ENCODE assay signal across 23 mouse cellular contexts in the genomic region with DNA sequence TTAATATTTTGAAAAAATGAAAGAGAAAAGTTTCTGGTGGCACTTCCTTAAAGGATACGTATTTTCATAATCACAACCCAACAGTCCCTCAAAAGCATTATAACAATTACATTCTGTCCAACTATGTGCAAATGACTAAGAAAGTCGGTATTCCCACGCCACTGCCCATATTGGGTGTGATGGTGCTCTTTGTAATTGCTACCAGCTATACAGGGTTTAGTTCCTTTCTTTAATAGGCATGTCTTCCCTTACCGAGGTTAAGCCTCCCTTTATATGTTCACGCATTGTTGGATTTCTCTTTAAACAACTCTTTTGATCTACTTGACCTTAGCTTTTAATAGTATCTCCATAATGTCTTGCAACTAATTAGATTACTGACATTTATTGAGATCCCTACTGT. TPM values are rescaled to one million over a fixed set of nuclear protein-coding genes. Genes with fewer than 3 reads are reported as not detected.
A peak's percentile ranks its signal among the peaks of the same experiment; 100 is the strongest.
DNase-seq lines count a peak whose midpoint lies in the region; ATAC-seq and TF ChIP-seq lines count a peak whose summit lies in the region.
"Had no signal": no experiment of that assay in that cellular context is flagged by ENCODE, and none has a peak within 500 bp of the region (broad histone marks: within the 10 kb centered on the region; RNA-seq: fewer than 3 reads in every experiment).

No protein-coding gene starts in this region.

- no peaks in the 10 kb centered on the region for H3K4me1 ChIP-seq in forebrain, embryonic 11.5 days (replicated peaks; ENCODE audit: control insufficient read depth, insufficient read depth, low read length)
- peaks cover 4% of the 10 kb centered on the region for H3K4me1 ChIP-seq in forebrain, embryonic 13.5 days
- H3K4me1 ChIP-seq in forebrain, embryonic 12.5 days = no peaks in the 10 kb centered on the region
- 0 out of 2 replicates have a peak, but pooled peaks cover 2% of the 10 kb centered on the region for H3K4me1 ChIP-seq in forebrain, embryonic 16.5 days (replicated peaks; ENCODE audit: control insufficient read depth, insufficient read depth, low read length)
- no peaks in the 10 kb centered on the region for H3K4me1 ChIP-seq in midbrain, embryonic 11.5 days (ENCODE audit: control insufficient read depth, insufficient read depth, low read length)
- no peaks in the 10 kb centered on the region for H3K4me1 ChIP-seq in midbrain, embryonic 13.5 days (replicated peaks)
- H3K4me1 ChIP-seq in midbrain, embryonic 12.5 days = no peaks in the 10 kb centered on the region
- peaks cover 3% of the 10 kb centered on the region; the same call in 1 of the 2 replicates for H3K4me1 ChIP-seq in midbrain, postnatal 0 days (ENCODE audit: insufficient read depth, low read length)

- H3K4me2 ChIP-seq in forebrain, embryonic 11.5 days (ENCODE audit: low read depth, low read length, severe bottlenecking) = no peak overlapping the region
- H3K4me2 ChIP-seq in forebrain, embryonic 13.5 days = no peak overlapping the region
- H3K4me2 ChIP-seq in forebrain, embryonic 12.5 days = no peak overlapping the region
- no peak overlapping the region for H3K4me2 ChIP-seq in forebrain, embryonic 16.5 days (ENCODE audit: low read length)
- H3K4me2 ChIP-seq in midbrain, embryonic 11.5 days = no peak overlapping the region
- no peak overlapping the region for H3K4me2 ChIP-seq in midbrain, embryonic 13.5 days (replicated peaks)
- H3K4me2 ChIP-seq in midbrain, embryonic 12.5 days (replicated peaks) = no peak overlapping the region
- H3K4me2 ChIP-seq in midbrain, postnatal 0 days (ENCODE audit: low read depth, low read length, poor library complexity, severe bottlenecking) = no peak overlapping the region

- H3K9me3 ChIP-seq in forebrain, embryonic 11.5 days (ENCODE audit: control insufficient read depth, low read length) = no peaks in the 10 kb centered on the region
- H3K9me3 ChIP-seq in forebrain, embryonic 13.5 days (replicated peaks) = no peaks in the 10 kb centered on the region
- no peaks in the 10 kb centered on the region for H3K9me3 ChIP-seq in forebrain, embryonic 12.5 days
- H3K9me3 ChIP-seq in forebrain, embryonic 16.5 days (ENCODE audit: control insufficient read depth, low read length) = no peaks in the 10 kb centered on the region
- no peaks in the 10 kb centered on the region for H3K9me3 ChIP-seq in midbrain, embryonic 11.5 days (ENCODE audit: control insufficient read depth, low read length)
- no peaks in the 10 kb centered on the region for H3K9me3 ChIP-seq in midbrain, embryonic 13.5 days
- no peaks in the 10 kb centered on the region for H3K9me3 ChIP-seq in midbrain, embryonic 12.5 days
- no peaks in the 10 kb centered on the region for H3K9me3 ChIP-seq in midbrain, postnatal 0 days (ENCODE audit: low read length)
- H3K9me3 ChIP-seq: G1E had no signal

- no peak overlapping the region for H3K9ac ChIP-seq in forebrain, embryonic 11.5 days (ENCODE audit: low read length)
- H3K9ac ChIP-seq in forebrain, embryonic 13.5 days = no peak overlapping the region
- no peak overlapping the region for H3K9ac ChIP-seq in forebrain, embryonic 12.5 days
- H3K9ac ChIP-seq in forebrain, embryonic 16.5 days (replicated peaks; ENCODE audit: low read depth, low read length) = no peak overlapping the region
- no peak overlapping the region for H3K9ac ChIP-seq in midbrain, embryonic 11.5 days (ENCODE audit: low read length)
- H3K9ac ChIP-seq in midbrain, embryonic 13.5 days (replicated peaks) = no peak overlapping the region
- H3K9ac ChIP-seq in midbrain, embryonic 12.5 days (replicated peaks) = no peak overlapping the region
- H3K9ac ChIP-seq in midbrain, postnatal 0 days (replicated peaks; ENCODE audit: low read length, poor library complexity, severe bottlenecking) = no peak overlapping the region

- H3K27ac ChIP-seq in forebrain, embryonic 11.5 days (ENCODE audit: low read depth, low read length) = no peak overlapping the region
- no peak overlapping the region for H3K27ac ChIP-seq in forebrain, embryonic 13.5 days
- no peak overlapping the region for H3K27ac ChIP-seq in forebrain, embryonic 12.5 days
- no peak overlapping the region for H3K27ac ChIP-seq in forebrain, embryonic 16.5 days (ENCODE audit: low read length)
- H3K27ac ChIP-seq in midbrain, embryonic 11.5 days (ENCODE audit: low read depth, low read length) = no peak overlapping the region
- H3K27ac ChIP-seq in midbrain, embryonic 13.5 days = no peak overlapping the region
- H3K27ac ChIP-seq in midbrain, embryonic 12.5 days (replicated peaks) = no peak overlapping the region
- no peak overlapping the region for H3K27ac ChIP-seq in midbrain, postnatal 0 days (ENCODE audit: low read depth, low read length)

- peak; percentile 60; the same call in 1 of the 2 replicates for ATAC-seq in forebrain, embryonic 11.5 days (replicated peaks; ENCODE audit: low FRiP score)
- no peak for ATAC-seq in forebrain, embryonic 13.5 days
- ATAC-seq in forebrain, embryonic 12.5 days (ENCODE audit: low FRiP score) = peak; percentile 10; the same call in 1 of the 2 replicates
- ATAC-seq in forebrain, embryonic 16.5 days = no peak
- ATAC-seq in midbrain, embryonic 11.5 days (ENCODE audit: low FRiP score) = peak; percentile 77
- ATAC-seq in midbrain, embryonic 13.5 days = no peak
- ATAC-seq in midbrain, embryonic 12.5 days (ENCODE audit: low FRiP score, low read depth) = 0 out of 2 replicates have a peak, but pooled peaks have one; percentile 57
- ATAC-seq in midbrain, postnatal 0 days (ENCODE audit: low FRiP score) = no peak
- ATAC-seq: activated CD4-positive, CD25-positive, alpha-beta regulatory T cell, adult 4 months; CD4-positive, CD25-positive, alpha-beta regulatory T cell, adult 4 months; Patski had no signal

- no peak overlapping the region for H3K4me3 ChIP-seq in forebrain, embryonic 11.5 days (ENCODE audit: low read depth, low read length)
- H3K4me3 ChIP-seq in forebrain, embryonic 13.5 days = no peak overlapping the region
- H3K4me3 ChIP-seq in forebrain, embryonic 12.5 days (replicated peaks) = no peak overlapping the region
- H3K4me3 ChIP-seq in forebrain, embryonic 16.5 days (replicated peaks; ENCODE audit: low read length) = no peak overlapping the region
- no peak overlapping the region for H3K4me3 ChIP-seq in midbrain, embryonic 11.5 days (ENCODE audit: low read depth, low read length)
- no peak overlapping the region for H3K4me3 ChIP-seq in midbrain, embryonic 13.5 days (replicated peaks)
- H3K4me3 ChIP-seq in midbrain, embryonic 12.5 days = no peak overlapping the region
- H3K4me3 ChIP-seq in midbrain, postnatal 0 days (ENCODE audit: low read depth, low read length) = no peak overlapping the region

- DNase-seq in forebrain, embryonic 11.5 days (ENCODE audit: low spot score) = no peak
- peak; percentile 85 for DNase-seq in midbrain, embryonic 11.5 days (ENCODE audit: low spot score, missing footprints)
- no peak for DNase-seq in midbrain, postnatal 0 days (ENCODE audit: low spot score)
- DNase-seq: adrenal gland, adult 2 months; adrenal gland, adult 8-10 months; adrenal gland, postnatal 10 days; adrenal gland, postnatal 14 days; adrenal gland, postnatal 25 days; adrenal gland, postnatal 36 days; B cell, adult 2 months; cerebellum, adult 11 months; cerebellum, adult 11-12 months had no signal

- no peak for TF ChIP-seq CTCF in midbrain, postnatal 0 days (IDR thresholded peaks at IDR 0.05)

- WGBS in forebrain, embryonic 11.5 days = 17% methylated on average over 5 of the region's 5 CpGs
- WGBS in forebrain, embryonic 13.5 days = 11% methylated on average over 5 of the region's 5 CpGs
- WGBS in forebrain, embryonic 12.5 days = 22% methylated on average over 5 of the region's 5 CpGs
- WGBS in forebrain, embryonic 16.5 days = 18% methylated on average over 5 of the region's 5 CpGs
- WGBS in midbrain, embryonic 11.5 days = 24% methylated on average over 5 of the region's 5 CpGs
- 14% methylated on average over 5 of the region's 5 CpGs for WGBS in midbrain, embryonic 13.5 days
- 22% methylated on average over 5 of the region's 5 CpGs for WGBS in midbrain, embryonic 12.5 days
- WGBS in midbrain, postnatal 0 days = 25% methylated on average over 5 of the region's 5 CpGs

- H3K27me3 ChIP-seq in forebrain, embryonic 11.5 days (ENCODE audit: control insufficient read depth, insufficient read depth, low read length) = peaks cover 6% of the 10 kb centered on the region; the same call in 1 of the 2 replicates
- no peaks in the 10 kb centered on the region for H3K27me3 ChIP-seq in forebrain, embryonic 13.5 days
- H3K27me3 ChIP-seq in forebrain, embryonic 12.5 days = peaks cover 4% of the 10 kb centered on the region
- H3K27me3 ChIP-seq in forebrain, embryonic 16.5 days (replicated peaks; ENCODE audit: control insufficient read depth, insufficient read depth, low read length) = no peaks in the 10 kb centered on the region
- H3K27me3 ChIP-seq in midbrain, embryonic 11.5 days (ENCODE audit: control insufficient read depth, insufficient read depth, low read length) = peaks cover 8% of the 10 kb centered on the region
- peaks cover 8% of the 10 kb centered on the region; the same call in 1 of the 2 replicates for H3K27me3 ChIP-seq in midbrain, embryonic 13.5 days
- H3K27me3 ChIP-seq in midbrain, embryonic 12.5 days = peaks cover 12% of the 10 kb centered on the region
- H3K27me3 ChIP-seq in midbrain, postnatal 0 days (ENCODE audit: insufficient read depth, low read length) = no peaks in the 10 kb centered on the region
- H3K27me3 ChIP-seq: CH12.LX had no signal

- H3K36me3 ChIP-seq in forebrain, embryonic 11.5 days (ENCODE audit: control insufficient read depth, insufficient read depth, low read length) = no peaks in the 10 kb centered on the region
- no peaks in the 10 kb centered on the region for H3K36me3 ChIP-seq in forebrain, embryonic 13.5 days (ENCODE audit: poor library complexity, severe bottlenecking)
- no peaks in the 10 kb centered on the region for H3K36me3 ChIP-seq in forebrain, embryonic 12.5 days (replicated peaks)
- H3K36me3 ChIP-seq in forebrain, embryonic 16.5 days (ENCODE audit: control insufficient read depth, insufficient read depth) = no peaks in the 10 kb centered on the region
- H3K36me3 ChIP-seq in midbrain, embryonic 11.5 days (ENCODE audit: control insufficient read depth, insufficient read depth, low read length) = no peaks in the 10 kb centered on the region
- no peaks in the 10 kb centered on the region for H3K36me3 ChIP-seq in midbrain, embryonic 13.5 days
- H3K36me3 ChIP-seq in midbrain, embryonic 12.5 days = no peaks in the 10 kb centered on the region
- no peaks in the 10 kb centered on the region for H3K36me3 ChIP-seq in midbrain, postnatal 0 days (ENCODE audit: insufficient read depth, low read length)
- H3K36me3 ChIP-seq: G1E had no signal

RNA-seq across cellular contexts. Expression of gene Nrxn1, which starts 18.1 kb away (rescaled TPM):
- polyA plus RNA-seq in forebrain, embryonic 11.5 days (2014; fragmentation: Nextera tagmentation; extraction: Ambion mirVana) = 12.4 and 13.7 TPM in 2 replicates
- polyA plus RNA-seq in forebrain, embryonic 13.5 days (2015; fragmentation: Nextera tagmentation; extraction: Ambion mirVana) = 69.6 and 85.4 TPM in 2 replicates
- polyA plus RNA-seq in forebrain, embryonic 12.5 days (2016; fragmentation: Nextera tagmentation; extraction: Ambion mirVana) = 41.3 and 41.7 TPM in 2 replicates
- 156 and 198 TPM in 2 replicates for polyA plus RNA-seq in forebrain, embryonic 16.5 days (2015; fragmentation: Nextera tagmentation; extraction: Ambion mirVana)
- polyA plus RNA-seq in midbrain, embryonic 11.5 days (2014; fragmentation: Nextera tagmentation; extraction: Ambion mirVana) = 16.5 and 18.1 TPM in 2 replicates
- polyA plus RNA-seq in midbrain, embryonic 13.5 days (2015; fragmentation: Nextera tagmentation; extraction: Ambion mirVana) = 109 and 122 TPM in 2 replicates
- polyA plus RNA-seq in midbrain, embryonic 12.5 days (2016; fragmentation: Nextera tagmentation; extraction: Ambion mirVana) = 40.7 and 48.4 TPM in 2 replicates
- total RNA-seq in midbrain, postnatal 0 days (2014; rRNA removed) = 472 and 498 TPM in 2 replicates
- 209 and 240 TPM in 2 replicates for polyA plus RNA-seq in midbrain, postnatal 0 days (2015; fragmentation: Nextera tagmentation; extraction: Ambion mirVana)
- total RNA-seq: CH12.LX, MEL had no signal
- polyA plus RNA-seq: G1E, Patski had no signal

Comparison
In these comparisons a context has a peak if more than half of its experiments do, and no peak if none do; other contexts are left out.
1. ATAC-seq: peak in forebrain, embryonic 11.5 days (single experiment), forebrain, embryonic 12.5 days (single experiment), midbrain, embryonic 11.5 days (single experiment) and midbrain, embryonic 12.5 days (single experiment); none in forebrain, embryonic 13.5 days (single experiment), forebrain, embryonic 16.5 days (single experiment), midbrain, embryonic 13.5 days (single experiment) and midbrain, postnatal 0 days (single experiment).